14 mouse cellular contexts compared by ENCODE assay signal in genomic region chr4:125318293-125318692, GRCm38 (mm10).
"Had no signal": no experiment of that assay in that cellular context is flagged by ENCODE, and none has a peak within 500 bp of the region (broad histone marks: within the 10 kb centered on the region; RNA-seq: fewer than 3 reads in every experiment).

No protein-coding gene starts in this region.

- H3K4me3 ChIP-seq: limb, embryonic 13.5 days; midbrain, embryonic 12.5 days; myocyte; stomach, embryonic 15.5 days had no signal

- H3K9ac ChIP-seq: limb, embryonic 13.5 days; liver, embryonic 14.5 days; midbrain, embryonic 12.5 days; stomach, embryonic 15.5 days had no signal

- H3K4me1 ChIP-seq: limb, embryonic 13.5 days; stomach, embryonic 15.5 days had no signal

- H3K4me2 ChIP-seq: limb, embryonic 13.5 days; midbrain, embryonic 12.5 days; stomach, embryonic 15.5 days had no signal

- H3K36me3 ChIP-seq: limb, embryonic 13.5 days; midbrain, embryonic 12.5 days; stomach, embryonic 15.5 days had no signal

- H3K27ac ChIP-seq: kidney, postnatal 0 days; limb, embryonic 13.5 days; liver, embryonic 14.5 days; midbrain, embryonic 12.5 days; stomach, embryonic 15.5 days had no signal

- DNase-seq: kidney, adult 9 months; kidney, postnatal 36 days; layer of hippocampus, adult 9-11 months; layer of hippocampus, postnatal 36 days; left cerebral cortex, postnatal 4 days; lung, adult 18-20 months; right cerebral cortex, postnatal 14 days; thymus, postnatal 4 days had no signal

- H3K9me3 ChIP-seq: limb, embryonic 13.5 days; midbrain, embryonic 12.5 days; stomach, embryonic 15.5 days had no signal
